Mouse (Mus musculus): ENCODE results near the gene Prl2c3.

GRCm38 (mm10) chr13:12829031-12829430 lies 29.2 kb upstream of the Prl2c3 start:
- TF ChIP-seq CTCF (IDR thresholded peaks at IDR 0.05; ENCODE audit: borderline replicate concordance, insufficient read depth, low read depth, low read length) (no peak), POLR2A (IDR thresholded peaks at IDR 0.05; ENCODE audit: borderline replicate concordance, insufficient read depth, low read length) (no peak)

All from cerebellum, adult 2 months (tissue).